Mouse (Mus musculus) heart, embryonic 15.5 days (tissue): ENCODE results near the gene Thoc7. TPM values are rescaled to one million over a fixed set of nuclear protein-coding genes. Genes with fewer than 3 reads are reported as not detected.

ENCODE experiments used
- polyA plus RNA-seq: library from polyadenylated mRNA; unstranded; fragments of >200 nt; fragmentation: Nextera tagmentation; extraction: Ambion mirVana; gene quantifications from 2 replicates; pipeline ENCODE4 v1.2.1, GENCODE M21; 2015

The Thoc7 gene
- polyA plus RNA-seq, 1 experiment from 2014 or later, result 177 TPM

Other genes with a start within 250 kb of the Thoc7 start
- gene Gm281, start 47.4 kb downstream of the Thoc7 start, polyA plus RNA-seq, result not detected in 2 replicates
- 3.0 and 3.4 TPM in 2 replicates for gene Atxn7, start 412 bp downstream of the Thoc7 start, polyA plus RNA-seq
- 165 TPM in 2 replicates for gene Psmd6, start 159.1 kb upstream of the Thoc7 start, polyA plus RNA-seq
- not detected in 2 replicates for gene Olfr720, start 225.0 kb upstream of the Thoc7 start, polyA plus RNA-seq